Mouse (Mus musculus): ENCODE measurements around the gene Ankrd54. TPM values are rescaled to one million over a fixed set of nuclear protein-coding genes. Genes with fewer than 3 reads are reported as not detected.
"Not testable (repeated sequence)": the region's sequence is repeated elsewhere in the genome, so short reads cannot be mapped to it uniquely, and the experiment has no call there.

The Ankrd54 gene
- total RNA-seq, 1 experiment from 2014 or later = 13.3 TPM

- ATAC-seq (replicated peaks; ENCODE audit: insufficient number of reproducible peaks, low FRiP score, low TSS enrichment, poor library complexity, severe bottlenecking) = no peak
Observed at GRCm38 (mm10) chr15:79051461-79052360, 11.0 kb downstream of the Ankrd54 start.

GRCm38 (mm10) chr15:79050964-79051363, 11.7 kb downstream of the Ankrd54 start:
- ATAC-seq (replicated peaks; ENCODE audit: insufficient number of reproducible peaks, low FRiP score, low TSS enrichment, poor library complexity, severe bottlenecking) = no peak

- no peak for ATAC-seq (replicated peaks; ENCODE audit: insufficient number of reproducible peaks, low FRiP score, low TSS enrichment, poor library complexity, severe bottlenecking)
Observed at GRCm38 (mm10) chr15:79050160-79050845, 12.4 kb downstream of the Ankrd54 start.

DNA sequence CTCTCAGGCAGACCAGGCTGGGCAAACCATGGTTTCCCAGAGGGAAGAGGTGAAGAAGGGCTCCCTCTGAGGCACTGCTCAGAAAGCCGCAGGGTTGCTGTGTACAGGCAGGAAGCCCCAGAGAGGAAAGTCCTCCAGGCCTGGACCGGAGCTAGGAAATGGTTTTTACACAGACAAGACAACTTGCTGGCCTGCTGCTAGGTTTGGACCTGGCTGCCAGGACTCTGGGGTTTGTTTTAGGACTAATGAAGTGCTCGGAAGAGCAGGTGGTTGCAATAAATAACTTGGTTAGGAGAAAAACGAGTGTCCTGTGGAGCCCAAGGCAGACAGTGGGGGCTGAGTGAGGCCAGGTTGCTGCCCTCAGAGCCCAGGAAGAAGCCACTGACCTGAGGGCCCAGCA, 14.5 kb downstream of the Ankrd54 start:
- ATAC-seq (replicated peaks; ENCODE audit: insufficient number of reproducible peaks, low FRiP score, low TSS enrichment, poor library complexity, severe bottlenecking) = no peak

DNA sequence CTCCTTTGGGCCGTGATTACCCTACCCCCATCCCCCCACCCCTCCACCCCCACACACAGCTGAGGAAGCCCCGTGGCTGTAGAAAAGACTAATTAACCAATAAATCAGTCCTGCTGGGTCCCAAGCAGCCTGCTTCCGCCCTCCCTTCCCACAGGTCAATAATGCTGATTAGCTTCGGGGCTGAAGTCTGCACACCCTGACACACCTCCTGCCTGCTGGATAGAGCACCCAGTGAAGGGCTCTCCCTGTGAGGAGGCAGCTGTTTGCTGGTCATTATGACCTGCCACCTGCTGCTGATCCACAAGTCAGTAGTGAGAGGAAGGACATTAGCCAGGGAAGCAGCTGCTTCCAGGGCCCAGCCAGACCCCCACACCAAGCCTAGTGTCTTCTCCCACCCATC, 17.9 kb downstream of the Ankrd54 start:
- no peak for ATAC-seq (replicated peaks; ENCODE audit: insufficient number of reproducible peaks, low FRiP score, low TSS enrichment, poor library complexity, severe bottlenecking)

DNA sequence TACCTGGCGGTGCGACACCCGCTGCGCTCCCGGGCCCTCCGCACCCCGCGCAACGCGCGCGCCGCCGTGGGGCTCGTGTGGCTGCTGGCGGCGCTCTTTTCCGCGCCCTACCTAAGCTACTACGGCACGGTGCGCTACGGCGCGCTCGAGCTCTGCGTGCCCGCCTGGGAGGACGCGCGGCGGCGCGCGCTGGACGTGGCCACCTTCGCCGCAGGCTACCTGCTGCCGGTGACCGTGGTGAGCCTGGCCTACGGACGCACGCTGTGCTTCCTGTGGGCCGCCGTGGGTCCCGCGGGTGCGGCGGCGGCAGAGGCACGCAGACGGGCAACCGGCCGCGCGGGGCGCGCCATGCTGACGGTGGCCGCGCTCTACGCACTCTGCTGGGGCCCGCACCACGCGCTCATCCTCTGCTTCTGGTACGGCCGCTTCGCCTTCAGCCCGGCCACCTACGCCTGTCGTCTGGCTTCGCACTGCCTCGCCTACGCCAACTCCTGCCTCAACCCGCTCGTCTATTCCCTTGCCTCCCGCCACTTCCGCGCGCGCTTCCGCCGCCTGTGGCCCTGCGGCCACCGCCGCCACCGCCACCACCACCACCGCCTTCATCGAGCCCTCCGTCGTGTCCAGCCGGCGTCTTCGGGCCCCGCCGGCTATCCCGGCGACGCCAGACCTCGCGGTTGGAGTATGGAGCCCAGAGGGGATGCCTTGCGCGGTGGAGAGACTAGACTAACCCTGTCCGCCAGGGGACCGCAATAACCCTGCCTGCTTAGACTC, 19.8 kb downstream of the Ankrd54 start:
- no peak for ATAC-seq (replicated peaks; ENCODE audit: insufficient number of reproducible peaks, low FRiP score, low TSS enrichment, poor library complexity, severe bottlenecking)

GRCm38 (mm10) chr15:79041585-79041984, 21.1 kb downstream of the Ankrd54 start, which contains the start of gene Galr3:
Gene Galr3 (plus strand): TSS chr15:79041885.
- ATAC-seq (replicated peaks; ENCODE audit: insufficient number of reproducible peaks, low FRiP score, low TSS enrichment, poor library complexity, severe bottlenecking) = no peak

GRCm38 (mm10) chr15:79040501-79041416, 21.9 kb downstream of the Ankrd54 start:
- no peak for ATAC-seq (replicated peaks; ENCODE audit: insufficient number of reproducible peaks, low FRiP score, low TSS enrichment, poor library complexity, severe bottlenecking)

DNA sequence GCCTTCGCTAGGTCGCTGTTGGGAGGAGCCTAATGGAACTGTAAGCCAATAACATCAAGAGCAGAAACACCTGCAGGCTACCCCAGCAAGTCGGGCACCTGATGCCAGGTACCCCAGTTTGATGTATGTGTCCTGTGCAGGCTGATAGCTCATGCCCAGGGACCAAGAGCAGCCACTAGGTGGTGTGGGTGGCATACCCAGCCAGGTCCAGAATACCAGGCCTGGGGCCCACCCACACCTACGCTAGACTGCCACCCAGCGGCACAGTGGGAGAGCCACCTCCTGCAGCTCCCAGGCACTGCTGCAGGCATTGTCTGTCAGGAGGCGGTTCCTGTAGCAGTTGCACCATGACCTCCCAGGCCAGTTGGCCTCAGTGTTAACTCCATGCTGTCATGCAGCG, 23.8 kb downstream of the Ankrd54 start:
- peak; percentile 91 for ATAC-seq (replicated peaks; ENCODE audit: insufficient number of reproducible peaks, low FRiP score, low TSS enrichment, poor library complexity, severe bottlenecking)

DNA sequence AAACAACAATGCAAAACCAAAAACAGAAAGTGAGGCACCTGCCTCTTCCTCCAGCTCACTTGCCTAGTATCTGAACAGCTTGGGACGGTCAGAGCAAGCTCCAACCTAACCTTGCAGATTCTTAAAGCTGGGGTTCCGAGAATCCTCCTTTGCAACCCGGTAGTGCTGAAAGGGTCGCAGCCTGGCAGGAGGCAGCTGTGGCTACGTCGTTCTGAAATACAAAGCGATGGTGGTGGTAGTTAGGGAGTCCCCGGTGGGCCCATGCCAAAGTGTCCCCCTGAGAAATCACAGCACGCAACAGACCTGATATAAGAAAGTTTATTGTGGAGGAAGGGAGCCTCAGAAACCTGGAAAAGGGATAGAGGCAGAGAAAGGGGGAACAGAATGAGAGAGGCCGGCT, 24.4 kb downstream of the Ankrd54 start:
- ATAC-seq (replicated peaks; ENCODE audit: insufficient number of reproducible peaks, low FRiP score, low TSS enrichment, poor library complexity, severe bottlenecking) = no peak

DNA sequence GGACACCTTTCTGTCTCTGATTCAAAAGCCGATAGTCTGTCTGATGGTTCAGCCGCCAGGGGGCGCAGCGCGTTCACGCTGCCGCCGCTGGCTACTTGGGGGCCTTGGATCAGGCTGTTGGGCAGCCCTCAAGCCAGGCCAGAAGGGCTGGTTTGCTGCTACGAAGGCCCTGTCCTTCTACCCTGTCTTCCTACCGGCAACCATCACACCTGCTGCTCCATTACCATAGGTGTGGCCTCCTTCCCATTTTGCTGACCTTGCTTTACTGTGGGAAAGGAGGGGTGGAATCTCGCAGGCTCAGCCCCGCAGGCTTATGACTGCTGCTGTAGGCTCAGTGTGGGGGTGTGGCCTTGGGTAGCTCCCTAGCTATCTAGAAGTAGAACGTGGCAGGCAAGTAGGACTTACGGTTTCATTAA, 24.8 kb downstream of the Ankrd54 start:
- no peak; the same call in 1 of the 2 replicates for ATAC-seq (replicated peaks; ENCODE audit: insufficient number of reproducible peaks, low FRiP score, low TSS enrichment, poor library complexity, severe bottlenecking)

DNA sequence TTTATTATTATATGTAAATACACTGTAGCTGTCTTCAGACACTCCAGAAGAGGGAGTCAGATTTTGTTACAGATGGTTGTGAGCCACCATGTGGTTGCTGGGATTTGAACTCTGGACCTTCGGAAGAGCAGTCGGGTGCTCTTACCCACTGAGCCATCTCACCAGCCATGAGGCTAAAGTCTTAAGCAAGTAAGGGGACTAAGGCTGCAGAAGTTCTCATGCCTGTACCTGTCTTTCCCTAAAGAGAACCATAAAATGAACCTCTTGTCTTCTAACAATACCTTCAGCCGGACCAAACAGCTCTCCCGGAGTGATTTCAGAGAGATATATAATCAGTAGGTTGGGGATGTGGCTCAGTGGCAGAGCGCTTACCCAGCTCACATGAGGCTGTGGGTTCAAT, 30.8 kb downstream of the Ankrd54 start:
- not testable (repeated sequence) for ATAC-seq (replicated peaks; ENCODE audit: insufficient number of reproducible peaks, low FRiP score, low TSS enrichment, poor library complexity, severe bottlenecking)

DNA sequence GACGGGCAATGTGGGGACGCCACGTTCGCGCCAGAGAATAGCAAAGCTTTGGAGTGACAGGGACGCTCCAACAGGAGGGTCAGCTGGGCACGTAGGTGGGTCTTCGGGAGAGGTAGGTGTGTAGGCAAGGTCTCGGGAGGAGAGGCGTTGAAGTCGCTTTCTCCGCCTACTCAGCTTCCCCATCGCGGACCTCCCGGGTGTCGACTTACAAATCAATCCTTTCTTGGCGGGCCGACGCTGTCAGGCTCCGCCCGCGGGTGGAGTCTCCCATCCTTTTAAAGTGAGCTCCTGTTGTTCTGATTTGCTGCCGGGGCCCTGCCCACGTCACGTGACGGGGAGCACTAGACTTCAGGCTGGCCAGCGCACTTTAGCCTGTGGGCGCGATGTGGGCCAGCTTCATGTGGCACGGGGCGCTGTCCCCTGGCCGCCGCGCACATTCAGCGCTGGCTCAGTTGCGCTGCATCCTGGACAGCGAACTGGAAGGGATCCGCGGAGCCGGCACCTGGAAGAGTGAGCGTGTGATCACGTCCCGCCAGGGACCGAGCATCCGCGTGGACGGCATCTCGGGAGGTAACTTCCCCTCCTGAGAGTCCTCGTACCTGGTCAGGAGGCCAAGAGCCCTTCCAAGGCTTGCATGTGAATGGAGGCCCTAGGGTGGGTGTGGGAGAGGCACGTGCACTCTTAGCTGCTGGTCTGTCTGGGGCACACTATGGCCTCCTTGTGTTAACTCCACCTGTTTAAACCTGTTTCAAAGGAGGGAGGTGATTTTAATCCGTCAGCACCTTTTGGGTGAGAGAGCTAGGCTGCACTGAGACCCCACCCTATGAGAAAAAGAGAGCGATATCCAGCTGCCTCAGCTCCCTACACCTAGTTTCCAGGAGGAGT, 31.9 kb downstream of the Ankrd54 start:
- ATAC-seq (replicated peaks; ENCODE audit: insufficient number of reproducible peaks, low FRiP score, low TSS enrichment, poor library complexity, severe bottlenecking) = peak; percentile 90

GRCm38 (mm10) chr15:79029519-79030241, 33.0 kb downstream of the Ankrd54 start:
- no peak for ATAC-seq (replicated peaks; ENCODE audit: insufficient number of reproducible peaks, low FRiP score, low TSS enrichment, poor library complexity, severe bottlenecking)

DNA sequence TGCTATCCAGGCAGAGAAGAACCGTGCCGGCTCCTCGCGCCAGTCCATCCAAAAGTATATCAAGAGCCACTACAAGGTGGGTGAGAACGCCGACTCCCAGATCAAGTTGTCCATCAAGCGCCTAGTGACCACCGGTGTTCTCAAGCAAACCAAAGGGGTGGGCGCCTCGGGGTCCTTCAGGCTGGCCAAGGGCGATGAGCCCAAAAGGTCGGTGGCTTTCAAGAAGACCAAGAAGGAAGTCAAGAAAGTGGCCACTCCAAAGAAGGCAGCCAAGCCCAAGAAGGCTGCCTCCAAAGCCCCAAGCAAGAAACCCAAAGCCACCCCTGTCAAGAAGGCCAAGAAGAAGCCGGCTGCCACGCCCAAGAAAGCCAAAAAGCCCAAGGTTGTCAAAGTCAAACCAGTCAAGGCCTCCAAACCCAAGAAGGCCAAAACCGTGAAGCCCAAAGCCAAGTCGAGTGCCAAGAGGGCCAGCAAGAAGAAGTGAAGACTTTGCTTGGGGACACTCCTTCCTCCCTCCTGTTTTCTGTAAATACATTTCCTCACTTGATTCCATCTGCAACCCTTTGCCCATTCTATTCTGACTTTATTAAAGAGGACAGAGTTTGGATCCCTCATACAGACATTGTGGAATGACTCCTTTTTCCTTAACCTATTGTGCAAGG, 33.7 kb downstream of the Ankrd54 start:
- no peak for ATAC-seq (replicated peaks; ENCODE audit: insufficient number of reproducible peaks, low FRiP score, low TSS enrichment, poor library complexity, severe bottlenecking)

- peak; percentile 38; the same call in 1 of the 2 replicates for ATAC-seq (replicated peaks; ENCODE audit: insufficient number of reproducible peaks, low FRiP score, low TSS enrichment, poor library complexity, severe bottlenecking)
Observed at GRCm38 (mm10) chr15:79028237-79028738, 34.4 kb downstream of the Ankrd54 start, which contains the start of gene H1f0. Gene H1f0 (plus strand): TSS chr15:79028450.

Measured in monocyte, adult 5-6 weeks (primary cell).